Mouse (Mus musculus) common myeloid progenitor, adult 5-6 weeks (primary cell): Measurements from ENCODE around the gene Prr5l. TPM values are rescaled to one million over a fixed set of nuclear protein-coding genes. Genes with fewer than 3 reads are reported as not detected.

Experiments used
- ATAC-seq: replicated peaks from 2 replicates; pipeline ENCODE4 v1.8.0; 2016; ENCODE audit warnings: low read depth, mild to moderate bottlenecking, moderate TSS enrichment, inconsistent platforms; ENCODE audit not compliant: poor library complexity, severe bottlenecking
- total RNA-seq: library from RNA; stranded (forward); fragments of 200-1000, 187-1606 nt; gene quantifications from 2 replicates; pipeline ENCODE4 v1.2.3, GENCODE M21; 2017

Gene Prr5l
- total RNA-seq, 1 experiment from 2014 or later = 0.05 TPM

DNA sequence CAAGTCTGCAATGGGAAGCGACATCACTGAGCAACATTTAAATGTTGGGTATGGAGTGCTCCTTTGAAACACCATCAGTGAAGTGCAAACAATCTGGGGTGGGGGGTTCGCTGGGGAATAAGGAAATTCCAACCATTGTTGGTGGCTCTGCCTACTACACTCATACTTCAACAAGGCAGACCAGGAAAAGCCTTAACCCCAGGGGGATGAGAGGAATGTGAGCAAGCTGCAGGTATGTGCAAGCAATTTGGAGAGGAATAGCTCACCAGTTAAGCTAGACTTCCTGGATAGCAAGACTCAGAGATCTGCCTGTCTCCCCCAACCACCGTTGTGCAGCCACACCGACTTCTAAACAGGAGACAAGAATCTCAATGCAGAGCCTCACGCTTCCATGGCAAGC, 142.9 kb downstream of the Prr5l start:
- no peak for ATAC-seq

DNA sequence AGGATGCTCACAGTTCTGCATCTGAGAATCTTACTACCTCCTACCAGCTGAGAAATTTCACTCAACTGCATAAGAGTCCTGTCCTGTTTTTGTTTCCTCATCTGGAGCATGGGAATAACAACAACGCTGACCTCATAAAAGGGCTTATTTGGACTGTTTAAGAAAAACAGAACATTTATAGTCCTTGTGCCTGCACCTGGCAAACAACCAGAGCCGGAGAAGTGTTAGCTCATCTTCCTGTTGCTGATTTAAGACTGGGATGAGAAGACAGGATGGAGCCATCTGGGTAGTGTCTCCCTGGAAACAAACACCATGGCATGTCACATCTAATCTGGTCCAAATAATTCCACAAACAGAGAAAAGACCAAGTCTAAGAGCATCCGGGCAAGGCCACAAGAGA, 149.3 kb downstream of the Prr5l start:
- ATAC-seq = no peak

- peak; percentile 95 for ATAC-seq
Observed at GRCm38 (mm10) chr2:101732777-101733210, 150.0 kb downstream of the Prr5l start.

GRCm38 (mm10) chr2:101730972-101731371, 151.9 kb downstream of the Prr5l start:
- no peak for ATAC-seq

DNA sequence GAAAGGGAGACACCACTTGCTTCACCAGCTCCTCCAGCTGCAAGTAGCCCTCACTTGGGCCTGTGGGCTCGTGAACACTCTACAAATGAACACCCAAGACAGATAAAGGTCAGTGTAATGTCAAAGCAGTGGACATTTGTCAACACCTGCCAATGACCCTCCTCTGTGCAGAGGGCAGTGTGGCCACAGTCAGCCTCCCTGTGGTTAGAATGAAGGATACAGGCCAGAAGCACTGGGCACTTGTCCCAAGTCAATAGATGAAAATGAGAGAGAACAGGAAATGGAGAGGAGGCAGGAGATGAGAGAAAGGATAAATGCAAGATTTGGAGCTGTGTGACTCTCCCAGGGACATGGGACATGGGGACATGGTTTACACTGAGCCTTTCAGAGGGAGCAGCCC, 153.4 kb downstream of the Prr5l start:
- no peak for ATAC-seq

DNA sequence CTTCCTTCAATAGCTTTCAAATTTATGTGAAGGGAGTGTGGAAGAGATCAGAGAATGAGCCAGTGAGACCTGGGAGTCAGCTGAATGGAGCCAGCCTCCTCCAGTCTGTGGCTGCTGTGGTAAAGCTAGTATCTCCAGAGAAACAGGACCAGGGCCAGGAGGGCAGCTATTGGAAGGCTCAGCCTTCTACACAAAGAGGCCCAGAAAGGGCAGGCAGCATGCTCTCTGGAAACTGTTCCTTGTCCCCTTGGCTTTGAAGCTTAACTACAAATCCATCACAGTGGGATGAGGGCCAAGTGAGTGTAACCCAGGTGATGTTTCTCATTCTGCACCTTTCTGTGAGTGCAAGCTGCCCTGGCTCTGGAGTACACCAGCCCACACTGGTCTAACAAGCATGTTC, 155.0 kb downstream of the Prr5l start:
- no peak for ATAC-seq

GRCm38 (mm10) chr2:101723333-101723881, 159.4 kb downstream of the Prr5l start:
- ATAC-seq = no peak

GRCm38 (mm10) chr2:101722370-101723332, 160.2 kb downstream of the Prr5l start:
- no peak for ATAC-seq

DNA sequence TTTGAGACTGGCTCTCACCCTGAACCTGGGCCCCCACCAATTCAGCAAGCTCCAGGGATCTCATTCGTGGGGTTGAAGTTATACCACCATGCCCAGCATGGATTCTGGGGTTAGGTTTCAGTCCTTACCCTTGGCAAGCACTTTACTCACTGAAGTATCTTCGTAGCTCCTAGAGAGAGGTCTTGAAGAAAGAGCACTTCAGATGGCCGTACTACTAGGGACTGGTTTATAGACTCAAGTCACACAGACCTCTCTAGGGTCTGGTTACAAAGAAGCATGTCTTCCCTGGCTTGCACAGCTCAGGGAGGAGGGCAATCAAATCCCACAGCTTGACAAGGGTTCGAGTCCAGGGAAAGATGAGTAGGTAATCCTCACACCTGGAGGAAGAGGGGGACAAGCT, 161.0 kb downstream of the Prr5l start:
- ATAC-seq = no peak

GRCm38 (mm10) chr2:101717162-101717561, 165.7 kb downstream of the Prr5l start:
- ATAC-seq = no peak

GRCm38 (mm10) chr2:101715650-101716323, 167.0 kb downstream of the Prr5l start:
- peak; percentile 87 for ATAC-seq

DNA sequence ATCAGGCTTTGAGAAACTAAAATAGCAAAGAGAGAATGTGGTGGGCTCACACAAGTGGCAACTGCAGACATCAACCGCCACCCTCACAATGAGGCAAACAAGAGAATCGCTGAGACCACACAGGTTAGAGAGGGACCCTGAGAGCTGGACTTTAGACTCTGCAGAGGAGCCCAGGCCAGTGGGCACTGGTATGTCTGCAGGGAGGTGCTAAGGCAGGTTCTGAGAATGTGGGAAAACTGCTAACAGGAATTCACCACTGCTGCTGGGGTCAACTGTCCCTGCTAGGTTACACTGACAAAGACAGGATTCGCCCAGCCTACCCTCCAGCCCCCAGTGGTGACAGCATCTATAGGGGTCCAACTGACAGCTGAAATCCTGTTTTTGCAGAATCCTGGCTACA, 171.2 kb downstream of the Prr5l start:
- ATAC-seq = no peak

GRCm38 (mm10) chr2:101705941-101706485, 176.8 kb downstream of the Prr5l start:
- no peak for ATAC-seq

GRCm38 (mm10) chr2:101699284-101699683, 183.5 kb downstream of the Prr5l start:
- ATAC-seq = 0 out of 2 replicates have a peak, but pooled peaks have one; percentile 30

- no peak for ATAC-seq
Observed at GRCm38 (mm10) chr2:101695584-101695983, 187.2 kb downstream of the Prr5l start.

- ATAC-seq = peak; percentile 74
Observed at GRCm38 (mm10) chr2:101693577-101694215, 189.1 kb downstream of the Prr5l start.

DNA sequence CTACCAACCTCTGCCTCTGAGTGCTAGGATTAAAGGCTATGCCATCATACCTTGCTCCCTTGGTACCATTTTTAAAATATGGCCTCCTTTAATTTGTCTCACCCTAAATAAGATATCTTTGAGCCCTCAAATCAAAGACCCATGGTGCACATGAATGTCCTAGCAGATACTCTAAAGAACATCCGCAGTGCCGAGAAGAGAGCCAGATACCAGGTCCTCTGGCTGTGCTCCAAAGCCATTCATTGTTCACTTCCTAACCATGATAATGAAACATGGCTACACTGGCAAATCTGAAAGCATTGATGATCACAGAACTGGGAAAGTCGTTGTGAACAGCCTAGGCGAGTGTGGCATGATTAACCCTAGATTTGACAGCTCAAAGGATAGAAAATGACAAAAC, 189.8 kb downstream of the Prr5l start:
- no peak for ATAC-seq

- no peak for ATAC-seq
Observed at GRCm38 (mm10) chr2:101690252-101690827, 192.5 kb downstream of the Prr5l start.

DNA sequence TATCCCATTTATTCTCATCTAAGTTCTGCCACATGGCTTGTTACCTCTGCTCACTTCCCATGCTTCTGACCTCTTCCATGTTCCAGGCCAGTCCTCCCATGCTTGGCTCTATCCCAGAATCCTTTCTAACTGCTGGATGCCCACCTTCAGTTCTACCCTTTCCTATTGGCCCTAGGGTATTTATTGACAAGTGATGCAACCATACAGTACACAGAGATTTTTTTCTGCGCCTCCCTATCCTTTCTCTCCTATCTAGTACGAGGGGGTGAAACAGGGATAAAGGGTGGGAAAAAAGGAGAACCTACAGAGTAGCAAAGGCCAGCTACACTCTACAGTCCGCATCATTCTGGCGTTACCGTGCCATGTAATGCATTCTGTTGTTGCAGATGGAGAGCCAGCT, 194.8 kb downstream of the Prr5l start:
- no peak for ATAC-seq

- no peak for ATAC-seq
Observed at GRCm38 (mm10) chr2:101684421-101684820, 198.4 kb downstream of the Prr5l start.
